Mouse (Mus musculus) lung, adult 10 weeks (tissue): Measurements from ENCODE around the gene Ndufs7. TPM values are rescaled to one million over a fixed set of nuclear protein-coding genes. Genes with fewer than 3 reads are reported as not detected.

Source experiments
- polyA plus RNA-seq: library from polyadenylated mRNA; stranded (reverse); fragments of 350-450 nt; fragmentation: Illumina TruSeq; extraction: RNeasy Lipid Tissue Mini Kit (QIAGEN cat#74804); gene quantifications from one replicate; pipeline ENCODE4 v1.2.3, GENCODE M21; 2014; ENCODE audit warnings: low read depth, low replicate concordance; ENCODE audit not compliant: insufficient read depth

Gene Ndufs7
- polyA plus RNA-seq, result 159 TPM

DNA sequence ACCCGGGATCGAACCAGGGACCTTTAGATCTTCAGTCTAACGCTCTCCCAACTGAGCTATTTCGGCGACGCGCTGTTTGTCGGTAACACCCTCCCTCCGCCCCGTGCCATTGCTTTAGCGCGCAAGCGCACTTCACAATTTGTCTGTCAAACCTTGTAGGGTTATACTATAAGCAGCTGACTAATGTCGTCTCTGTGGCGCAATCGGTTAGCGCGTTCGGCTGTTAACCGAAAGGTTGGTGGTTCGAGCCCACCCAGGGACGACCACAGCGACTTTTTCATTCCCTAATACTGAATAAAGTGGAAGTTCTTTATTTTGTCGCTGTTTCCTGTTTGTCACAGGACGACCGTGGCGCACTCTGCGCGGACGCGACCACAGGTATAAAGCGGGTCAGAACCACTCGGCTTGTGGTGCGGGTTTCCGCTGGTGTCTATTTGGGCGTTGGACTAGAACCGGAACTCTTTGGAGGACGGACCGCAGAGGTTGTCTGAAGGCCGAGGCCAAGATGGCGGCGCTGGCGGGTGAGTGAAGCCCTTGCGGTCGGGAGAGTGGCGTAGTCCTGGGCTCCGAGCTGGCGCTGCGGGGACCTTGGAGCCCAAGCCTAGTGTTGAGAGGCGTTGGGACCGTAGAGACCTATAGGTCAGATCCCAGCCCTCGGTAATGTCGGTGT is at the start of gene Ndufs7:
Gene Ndufs7 (plus strand): TSS at position 151 of the 670 bp plus-strand sequence.

DNA sequence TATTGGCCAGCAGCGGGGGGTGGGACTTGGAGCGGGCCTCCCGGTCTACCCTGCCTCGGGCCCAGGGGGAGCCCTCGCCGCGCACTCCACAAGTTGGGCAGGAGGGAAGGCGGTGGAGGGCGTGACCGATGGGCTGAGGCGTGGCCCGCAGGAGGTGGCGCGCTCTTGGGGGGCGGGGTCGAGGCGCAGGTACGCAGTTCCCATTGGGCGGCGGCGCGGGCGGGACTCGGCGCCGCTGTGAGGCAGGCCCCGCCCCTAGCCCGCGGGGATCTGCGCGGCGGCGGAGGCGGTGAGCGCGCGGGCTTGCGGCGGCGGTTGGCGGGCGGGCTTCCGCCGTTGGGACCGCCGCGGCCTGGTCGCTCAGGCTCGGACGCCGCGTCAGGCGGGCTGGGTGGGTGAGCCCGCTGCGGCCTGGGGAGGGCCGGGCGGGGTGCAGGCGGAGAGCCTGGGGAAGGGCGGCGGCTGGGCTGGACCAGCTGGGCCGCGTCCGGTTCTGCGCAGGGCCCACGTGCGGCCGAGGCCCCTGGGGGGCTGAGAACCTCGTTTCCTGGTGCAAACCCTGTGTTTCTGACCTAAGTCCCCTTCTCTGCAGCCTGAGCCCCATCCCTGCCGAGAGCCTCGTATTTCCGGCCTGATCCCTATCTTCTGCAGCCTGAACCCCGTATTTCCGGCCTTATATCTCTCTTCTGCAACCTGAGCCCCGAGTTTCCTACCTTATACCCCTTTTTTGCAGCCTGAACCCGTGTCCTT is 22.3 kb upstream of the Ndufs7 start, which contains the start of gene Mum1:
Gene Mum1 (plus strand): TSS at position 19 of the 750 bp plus-strand sequence.

GRCm38 (mm10) chr10:80260642-80261584 is 12.0 kb downstream of the Ndufs7 start, which contains the start of the genes Gamt and Dazap1:
TSS of gene Gamt (minus strand) at chr10:80261012.
TSS of gene Dazap1 (plus strand) at chr10:80261486.

DNA sequence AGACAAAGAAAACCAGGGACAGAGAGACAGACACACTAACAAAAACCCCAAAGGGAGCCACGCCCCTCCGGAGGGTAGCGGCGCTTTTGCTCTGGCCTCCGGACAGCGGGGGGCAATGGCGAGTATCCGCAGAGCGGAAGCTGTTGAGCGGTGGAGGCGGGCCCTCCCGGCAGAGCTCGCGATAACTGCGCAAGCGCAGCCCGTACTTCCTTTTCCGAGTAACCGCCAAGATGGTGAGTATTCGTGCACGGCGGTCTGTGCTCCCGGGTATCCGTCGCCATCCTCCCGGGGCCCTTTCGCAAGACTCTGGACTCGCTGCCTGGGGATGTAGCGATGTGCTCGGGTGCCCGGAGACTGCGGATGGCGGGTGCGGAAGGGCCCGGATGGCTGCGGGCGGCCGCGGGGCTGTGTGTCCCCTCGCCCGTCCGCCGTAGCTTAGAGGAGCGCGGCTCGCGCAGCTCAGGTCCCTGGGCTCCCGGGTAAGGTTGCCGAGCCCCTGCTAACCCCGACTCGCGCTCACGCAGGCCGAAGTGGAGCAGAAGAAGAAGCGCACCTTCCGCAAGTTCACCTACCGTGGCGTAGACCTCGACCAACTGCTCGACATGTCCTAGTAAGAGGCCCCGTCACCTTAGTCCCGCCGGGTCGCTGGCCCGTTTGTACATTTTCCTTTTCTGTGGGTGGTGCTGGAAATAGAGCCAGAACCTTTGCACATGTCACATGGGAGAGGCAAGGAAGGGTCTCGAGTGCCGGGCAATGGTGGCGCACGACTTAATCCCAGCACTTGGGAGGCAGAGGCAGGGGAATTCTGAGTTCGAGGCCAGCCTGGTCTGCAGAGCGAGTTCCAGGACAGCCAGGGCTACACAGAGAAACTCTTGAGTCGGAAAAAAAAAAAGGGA is 43.6 kb downstream of the Ndufs7 start, which contains the start of gene Rps15:
Gene Rps15 (plus strand): TSS at position 203 of the 896 bp plus-strand sequence.

GRCm38 (mm10) chr10:80295618-80296425 is 46.9 kb downstream of the Ndufs7 start, which contains the start of gene Apc2:
TSS of gene Apc2 (plus strand) at chr10:80295977.

Other genes starting within 250 kb of the Ndufs7 start
- gene Arhgap45, start 232.5 kb upstream of the Ndufs7 start, polyA plus RNA-seq, result 36.5 TPM
- 120 TPM for gene Polr2e, start 209.3 kb upstream of the Ndufs7 start, polyA plus RNA-seq
- 1,013 TPM for gene Gpx4, start 202.0 kb upstream of the Ndufs7 start, polyA plus RNA-seq
- gene Sbno2, start 143.6 kb upstream of the Ndufs7 start, polyA plus RNA-seq, result 13.9 TPM
- gene Stk11, start 133.3 kb upstream of the Ndufs7 start, polyA plus RNA-seq, result 98.1 TPM
- 267 TPM for gene Atp5d, start 110.5 kb upstream of the Ndufs7 start, polyA plus RNA-seq
- gene Cbarp, start 108.3 kb upstream of the Ndufs7 start, polyA plus RNA-seq, result 6.8 TPM
- gene Midn, start 100.8 kb upstream of the Ndufs7 start, polyA plus RNA-seq, result 24.9 TPM
- gene Cirbp, start 83.1 kb upstream of the Ndufs7 start, polyA plus RNA-seq, result 84.5 TPM
- 27.6 TPM for gene 1600002K03Rik, start 76.2 kb upstream of the Ndufs7 start, polyA plus RNA-seq
- gene Efna2, start 69.6 kb upstream of the Ndufs7 start, polyA plus RNA-seq, result 1.1 TPM
- gene Mum1, start 22.7 kb upstream of the Ndufs7 start, polyA plus RNA-seq, result 23.2 TPM
- gene Gamt, start 11.9 kb downstream of the Ndufs7 start, polyA plus RNA-seq, result 15.2 TPM
- gene Dazap1, start 12.4 kb downstream of the Ndufs7 start, polyA plus RNA-seq, result 33.6 TPM
- 3,529 TPM for gene Rps15, start 43.3 kb downstream of the Ndufs7 start, polyA plus RNA-seq
- gene Apc2, start 46.9 kb downstream of the Ndufs7 start, polyA plus RNA-seq, result 0.46 TPM
- 50.0 TPM for gene 2310011J03Rik, start 71.4 kb downstream of the Ndufs7 start, polyA plus RNA-seq
- gene Pcsk4, start 80.4 kb downstream of the Ndufs7 start, polyA plus RNA-seq, result 2.0 TPM
- gene Reep6, start 80.8 kb downstream of the Ndufs7 start, polyA plus RNA-seq, result 12.2 TPM
- gene Adamtsl5, start 99.3 kb downstream of the Ndufs7 start, polyA plus RNA-seq, result 21.3 TPM
- gene Plk5, start 107.3 kb downstream of the Ndufs7 start, polyA plus RNA-seq, result 1.6 TPM
- 6.8 TPM for gene Mex3d, start 138.5 kb downstream of the Ndufs7 start, polyA plus RNA-seq
- 93.3 TPM for gene Mbd3, start 150.4 kb downstream of the Ndufs7 start, polyA plus RNA-seq
- gene Uqcr11, start 157.7 kb downstream of the Ndufs7 start, polyA plus RNA-seq, result 589 TPM
- gene Tcf3, start 184.5 kb downstream of the Ndufs7 start, polyA plus RNA-seq, result 25.1 TPM
- not detected for gene Onecut3, start 245.7 kb downstream of the Ndufs7 start, polyA plus RNA-seq